ENCODE assay signal across 26 mouse cellular contexts in the genomic region with DNA sequence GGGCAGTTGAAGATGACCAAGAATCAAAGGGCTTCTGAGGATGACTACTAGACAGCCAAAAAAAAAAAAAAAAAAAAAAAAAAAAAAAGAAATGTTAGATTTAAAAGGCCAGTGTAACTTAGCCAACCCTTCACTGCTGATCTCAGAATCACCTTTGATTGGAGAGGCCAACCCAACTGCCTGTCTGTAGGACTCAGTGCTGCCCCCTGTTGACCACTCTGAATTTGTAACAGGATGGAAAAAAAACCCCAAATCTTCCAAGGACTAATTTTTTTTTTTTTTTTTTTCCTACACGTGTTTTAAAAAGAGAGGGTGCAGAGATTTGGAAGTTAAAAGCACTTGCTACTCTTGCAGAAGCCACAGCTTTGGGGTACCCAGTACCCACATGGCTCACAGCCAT. TPM values are rescaled to one million over a fixed set of nuclear protein-coding genes. Genes with fewer than 3 reads are reported as not detected.
DNase-seq lines count a peak whose midpoint lies in the region; ATAC-seq and TF ChIP-seq lines count a peak whose summit lies in the region.
"Not testable (repeated sequence)": the region's sequence is repeated elsewhere in the genome, so short reads cannot be mapped to it uniquely, and the experiment has no call there.
"Had no signal": no experiment of that assay in that cellular context is flagged by ENCODE, and none has a peak within 500 bp of the region (broad histone marks: within the 10 kb centered on the region; RNA-seq: fewer than 3 reads in every experiment).

No protein-coding gene starts in this region.

- H3K79me2 ChIP-seq in CH12.LX (replicated peaks; ENCODE audit: control insufficient read depth, extremely low read depth, insufficient read depth, poor library complexity, severe bottlenecking) = not testable (repeated sequence)

- TF ChIP-seq CTCF in CH12.LX (conservative IDR thresholded peaks at IDR 0.05 in 1 of 2, IDR thresholded peaks at IDR 0.05 in 1 of 2; ENCODE audit: low read depth in 2 of 2, low read length in 2 of 2) = peak in 1 of 2 experiments; percentile 38; a peak in 2 of 4 replicates
- peak; percentile 16; the same call in 1 of the 2 replicates for TF ChIP-seq CTCF in brain, embryonic 14.5 days (IDR thresholded peaks at IDR 0.05; ENCODE audit: borderline replicate concordance, extremely low read depth, insufficient read depth, insufficient read length)
- peak; percentile 2; the same call in 1 of the 2 replicates for TF ChIP-seq CTCF in gastrocnemius, adult 2 months (IDR thresholded peaks at IDR 0.05)
- peak; percentile 28; the same call in 1 of the 2 replicates for TF ChIP-seq CTCF in kidney, postnatal 0 days (IDR thresholded peaks at IDR 0.05; ENCODE audit: low read depth)
- TF ChIP-seq CTCF in liver, postnatal 0 days (IDR thresholded peaks at IDR 0.05; ENCODE audit: low read depth) = peak; percentile 34

- TF ChIP-seq POLR2A in CH12.LX (IDR thresholded peaks at IDR 0.05; ENCODE audit: low read depth, low read length); brain, embryonic 14.5 days (IDR thresholded peaks at IDR 0.05; ENCODE audit: borderline replicate concordance, extremely low read depth, insufficient read depth, insufficient read length, poor library complexity, severe bottlenecking): not testable (repeated sequence)

- not testable (repeated sequence) for H3K9ac ChIP-seq in CH12.LX (ENCODE audit: insufficient read depth, low read depth); kidney, postnatal 0 days (ENCODE audit: low read depth, low read length); liver, postnatal 0 days (replicated peaks)

- not testable (repeated sequence) for H3K9me3 ChIP-seq in CH12.LX (replicated peaks; ENCODE audit: low read length); kidney, postnatal 0 days (replicated peaks; ENCODE audit: low read length); liver, postnatal 0 days (ENCODE audit: low read length)

- TF ChIP-seq EP300 in CH12.LX (IDR thresholded peaks at IDR 0.05; ENCODE audit: low read length); liver, postnatal 0 days (IDR thresholded peaks at IDR 0.05; ENCODE audit: low read depth): not testable (repeated sequence)

- H3K27ac ChIP-seq in CH12.LX (ENCODE audit: insufficient read depth, low read depth); gastrocnemius, adult 2 months; kidney, postnatal 0 days; liver, postnatal 0 days (ENCODE audit: low read depth): not testable (repeated sequence)

- H3K36me3 ChIP-seq in CH12.LX (replicated peaks in 1 of 2; ENCODE audit: control insufficient read depth in 1 of 2, insufficient read depth in 1 of 2, low read length in 1 of 2); kidney, postnatal 0 days (ENCODE audit: insufficient read depth, low read length); liver, postnatal 0 days (replicated peaks; ENCODE audit: insufficient read depth, low read length): not testable (repeated sequence)

- not testable (repeated sequence) for ATAC-seq in kidney, postnatal 0 days (replicated peaks; ENCODE audit: low FRiP score, low read depth); liver, postnatal 0 days

- dilution Hi-C loops in CH12.LX (cut with MboI; ENCODE audit: extremely low pct_ligation_motif_present, extremely low pct_unique_long_range_greater_than_20kb, low sequenced_read_pairs) = not testable (repeated sequence)

- WGBS in kidney, postnatal 0 days = 61% methylated on average over 1 of the region's 1 CpGs
- 62% methylated on average over 1 of the region's 1 CpGs for WGBS in liver, postnatal 0 days (ENCODE audit: insufficient replicate concordance)

- peak; percentile 4 for DNase-seq in CH12.LX (ENCODE audit: extremely low read depth)
- DNase-seq in NIH3T3 (ENCODE audit: low read depth) = peak; percentile 10
- DNase-seq in brain, embryonic 14.5 days (ENCODE audit: low read depth); gastrocnemius, adult 2 months; kidney, postnatal 0 days (ENCODE audit: low spot score); liver, postnatal 0 days: not testable (repeated sequence)
- DNase-seq in retina, postnatal 1 day = peak; percentile 2

- not testable (repeated sequence) for H3K4me3 ChIP-seq in CH12.LX (replicated peaks in 1 of 3; ENCODE audit: low read depth in 2 of 3, low read length in 2 of 3, poor library complexity in 1 of 3); gastrocnemius, adult 2 months; kidney, postnatal 0 days (replicated peaks; ENCODE audit: low read depth, low read length); liver, postnatal 0 days (ENCODE audit: low read depth, low read length)

- in situ Hi-C loops in CH12.LX (cut with MboI; ENCODE audit: low pct_ligation_motif_present, low pct_unique_long_range_greater_than_20kb, low sequenced_read_pairs) = not testable (repeated sequence)

- TF ChIP-seq RAD21 in CH12.LX (IDR thresholded peaks at IDR 0.05; ENCODE audit: low read depth, low read length) = not testable (repeated sequence)

- H3K4me1 ChIP-seq in CH12.LX (ENCODE audit: control insufficient read depth in 1 of 2, insufficient read depth in 2 of 2); kidney, postnatal 0 days (replicated peaks; ENCODE audit: insufficient read depth, low read length); liver, postnatal 0 days (ENCODE audit: insufficient read depth): not testable (repeated sequence)

- H3K27me3 ChIP-seq in CH12.LX (replicated peaks); kidney, postnatal 0 days (ENCODE audit: insufficient read depth, low read length); liver, postnatal 0 days (ENCODE audit: insufficient read depth, low read length): not testable (repeated sequence)

- not testable (repeated sequence) for H3K4me2 ChIP-seq in CH12.LX (ENCODE audit: insufficient read depth, low read depth, poor library complexity, severe bottlenecking); kidney, postnatal 0 days (ENCODE audit: low read length); liver, postnatal 0 days (ENCODE audit: low read depth, low read length)

- intact Hi-C loops in gastrocnemius, adult 2 months (cut with DNase I) = not testable (repeated sequence)

TF ChIP-seq in CH12.LX, 34 proteins besides CTCF, POLR2A, EP300 and RAD21:
- TF ChIP-seq ZNF384 (IDR thresholded peaks at IDR 0.05; ENCODE audit: low read depth, low read length) = peak; percentile 52

RNA-seq across cellular contexts. Expression of a gene that starts 27.2 kb away (rescaled TPM):
- total RNA-seq in CH12.LX (2012; rRNA removed) = not detected in 2 replicates
- not detected in 2 replicates for total RNA-seq in CH12.LX (2014; rRNA removed)
- polyA plus RNA-seq in CH12.LX (2012; ENCODE audit: insufficient read length, low read depth) = not detected in 2 replicates
- 0.16 TPM in 1 of 2 replicates, not detected in the other for polyA plus RNA-seq in brain, embryonic 14.5 days (2012; rRNA removed)
- total RNA-seq in gastrocnemius, adult 2 months (2021) = under 1 TPM; 0.08 to 0.15 TPM
- not detected in 2 replicates for polyA plus RNA-seq in kidney, postnatal 0 days (2015; fragmentation: Nextera tagmentation; extraction: Ambion mirVana)
- not detected in 2 replicates for polyA plus RNA-seq in liver, postnatal 0 days (2015; fragmentation: Nextera tagmentation; extraction: Ambion mirVana)
- total RNA-seq: adrenal gland, adult 18-20 months; granulocyte monocyte progenitor cell, adult 5-6 weeks; hematopoietic stem cell, adult 5-6 weeks; megakaryocyte, adult 5-6 weeks; monocyte, adult 5-6 weeks had no signal
- polyA plus RNA-seq: C2C12; embryonic facial prominence, embryonic 13.5 days; erythroblast, embryonic 14.5 days; forebrain, embryonic 14.5 days; heart, embryonic 11.5 days; hindbrain, embryonic 15.5 days; kidney, embryonic 15.5 days; liver, embryonic 16.5 days; midbrain, embryonic 12.5 days; neural tube, embryonic 11.5 days had no signal

RNA-seq across cellular contexts. Expression of a gene that starts 29.8 kb away (rescaled TPM):
- 0.04 TPM in 1 of 2 replicates, not detected in the other for total RNA-seq in CH12.LX (2012; rRNA removed)
- not detected in 2 replicates for total RNA-seq in CH12.LX (2014; rRNA removed)
- not detected in 2 replicates for polyA plus RNA-seq in CH12.LX (2012; ENCODE audit: insufficient read length, low read depth)
- not detected in 2 replicates for polyA plus RNA-seq in brain, embryonic 14.5 days (2012; rRNA removed)
- not detected for total RNA-seq in gastrocnemius, adult 2 months (2021)
- polyA plus RNA-seq in kidney, postnatal 0 days (2015; fragmentation: Nextera tagmentation; extraction: Ambion mirVana) = 0.13 and 0.19 TPM in 2 replicates
- polyA plus RNA-seq in liver, postnatal 0 days (2015; fragmentation: Nextera tagmentation; extraction: Ambion mirVana) = 0.06 TPM in 1 of 2 replicates, not detected in the other
- total RNA-seq: adrenal gland, adult 18-20 months; adrenal gland, postnatal 4 days; gastrocnemius, postnatal 10 days; granulocyte monocyte progenitor cell, adult 5-6 weeks; hematopoietic stem cell, adult 5-6 weeks; left cerebral cortex, postnatal 4 days; megakaryocyte, adult 5-6 weeks; monocyte, adult 5-6 weeks had no signal
- polyA plus RNA-seq: C2C12; embryonic facial prominence, embryonic 13.5 days; erythroblast, embryonic 14.5 days; forebrain, embryonic 14.5 days; heart, postnatal 0 days; hindbrain, embryonic 15.5 days; liver, embryonic 16.5 days; midbrain, embryonic 12.5 days; neural tube, embryonic 11.5 days had no signal
